Mouse (Mus musculus): ENCODE data around the gene Tbc1d24.
"Not testable (repeated sequence)": the region's sequence is repeated elsewhere in the genome, so short reads cannot be mapped to it uniquely, and the experiment has no call there.

GRCm38 (mm10) chr17:24132919-24133318 lies 72.4 kb downstream of the Tbc1d24 start:
- TF ChIP-seq USF1 (IDR thresholded peaks at IDR 0.05; ENCODE audit: low read depth); MYOD1 (IDR thresholded peaks at IDR 0.05; ENCODE audit: control insufficient read depth, insufficient read length, low read depth): not testable (repeated sequence)

All from C2C12 (cell line).